Comparison of ENCODE assay signal across 8 mouse cellular contexts in genomic region chr19:8838041-8838730, GRCm38 (mm10). TPM values are rescaled to one million over a fixed set of nuclear protein-coding genes. Genes with fewer than 3 reads are reported as not detected.
DNase-seq lines count a peak whose midpoint lies in the region; ATAC-seq and TF ChIP-seq lines count a peak whose summit lies in the region.

No protein-coding gene starts in this region.

- no peak for TF ChIP-seq POLR2A in bone marrow macrophage, adult 2 months (IDR thresholded peaks at IDR 0.05; ENCODE audit: borderline replicate concordance, low read depth, low read length)

- no peak for TF ChIP-seq EP300 in liver, embryonic 14.5 days (IDR thresholded peaks at IDR 0.05; ENCODE audit: low read depth)

- H3K4me3 ChIP-seq in layer of hippocampus, adult 2 months, result peak overlapping the region; percentile 80
- H3K4me3 ChIP-seq in bone marrow macrophage, adult 2 months (ENCODE audit: insufficient read depth, low read length), result peak overlapping the region; percentile 66
- peak overlapping the region; percentile 61 for H3K4me3 ChIP-seq in forebrain, embryonic 14.5 days (ENCODE audit: low read depth, low read length)
- H3K4me3 ChIP-seq in intestine, postnatal 0 days (ENCODE audit: low read depth, low read length), result peak overlapping the region; percentile 62
- peak overlapping the region; percentile 60 to 62 for H3K4me3 ChIP-seq in liver, embryonic 14.5 days (ENCODE audit: insufficient read depth in 1 of 2, low read depth in 2 of 2, low read length in 2 of 2)

- ATAC-seq in forebrain, embryonic 14.5 days, result no peak
- no peak for ATAC-seq in intestine, postnatal 0 days
- ATAC-seq in liver, embryonic 14.5 days (ENCODE audit: insufficient read depth), result peak; percentile 22; the same call in 1 of the 2 replicates
- ATAC-seq in megakaryocyte-erythroid progenitor cell, adult 5-6 weeks (replicated peaks; ENCODE audit: low FRiP score, low TSS enrichment, poor library complexity, severe bottlenecking), result no peak

- H3K9me3 ChIP-seq in forebrain, embryonic 14.5 days (replicated peaks; ENCODE audit: control insufficient read depth, low read length), result no peaks in the 10 kb centered on the region
- H3K9me3 ChIP-seq in intestine, postnatal 0 days (ENCODE audit: control insufficient read depth), result no peaks in the 10 kb centered on the region
- no peaks in the 10 kb centered on the region for H3K9me3 ChIP-seq in liver, embryonic 14.5 days (ENCODE audit: control insufficient read depth, low read length)

- no peaks in the 10 kb centered on the region for H3K27me3 ChIP-seq in forebrain, embryonic 14.5 days (replicated peaks; ENCODE audit: control insufficient read depth, insufficient read depth, low read length)
- H3K27me3 ChIP-seq in intestine, postnatal 0 days (replicated peaks; ENCODE audit: control insufficient read depth, insufficient read depth, low read length), result no peaks in the 10 kb centered on the region
- H3K27me3 ChIP-seq in liver, embryonic 14.5 days (ENCODE audit: control insufficient read depth, insufficient read depth, low read length), result no peaks in the 10 kb centered on the region

- WGBS in forebrain, embryonic 14.5 days, result 10% methylated on average over 15 of the region's 15 CpGs
- 20% methylated on average over 15 of the region's 15 CpGs for WGBS in intestine, postnatal 0 days
- 23% methylated on average over 15 of the region's 15 CpGs for WGBS in liver, embryonic 14.5 days (ENCODE audit: insufficient replicate concordance)

- peaks cover 37% of the 10 kb centered on the region for H3K4me1 ChIP-seq in bone marrow macrophage, adult 2 months (ENCODE audit: control insufficient read depth, insufficient read depth, low read length)
- peaks cover 15% of the 10 kb centered on the region for H3K4me1 ChIP-seq in forebrain, embryonic 14.5 days (ENCODE audit: control insufficient read depth, insufficient read depth, low read length)
- H3K4me1 ChIP-seq in intestine, postnatal 0 days (replicated peaks; ENCODE audit: control insufficient read depth, insufficient read depth, low read length), result no peaks in the 10 kb centered on the region
- peaks cover 4 to 28% of the 10 kb centered on the region in 2 experiments for H3K4me1 ChIP-seq in liver, embryonic 14.5 days (replicated peaks; ENCODE audit: control insufficient read depth in 2 of 2, insufficient read depth in 2 of 2, low read length in 1 of 2)

- no peak for DNase-seq in layer of hippocampus, adult 2 months (ENCODE audit: low spot score in 2 of 2)
- DNase-seq in layer of hippocampus, adult 11-12 months (ENCODE audit: low spot score), result no peak
- peak; percentile 54 for DNase-seq in forebrain, embryonic 14.5 days (ENCODE audit: low spot score)
- DNase-seq in liver, embryonic 14.5 days (ENCODE audit: low read depth in 3 of 3, low spot score in 3 of 3), result no peak
- peak; percentile 39 for DNase-seq in retina, embryonic 14.5 days (ENCODE audit: low spot score)

- H3K4me2 ChIP-seq in forebrain, embryonic 14.5 days (ENCODE audit: low read length), result peak overlapping the region; percentile 64
- H3K4me2 ChIP-seq in intestine, postnatal 0 days (replicated peaks; ENCODE audit: low read depth), result peak overlapping the region; percentile 89
- peak overlapping the region; percentile 90 for H3K4me2 ChIP-seq in liver, embryonic 14.5 days (ENCODE audit: low read depth)

- H3K9ac ChIP-seq in forebrain, embryonic 14.5 days (ENCODE audit: low read length), result peak overlapping the region; percentile 89
- H3K9ac ChIP-seq in intestine, postnatal 0 days (ENCODE audit: low read depth, low read length), result peak overlapping the region; percentile 83
- peak overlapping the region; percentile 78 for H3K9ac ChIP-seq in liver, embryonic 14.5 days (replicated peaks)

- H3K27ac ChIP-seq in layer of hippocampus, adult 2 months, result peak overlapping the region; percentile 97
- H3K27ac ChIP-seq in bone marrow macrophage, adult 2 months (ENCODE audit: insufficient read depth, low read depth, low read length), result no peak overlapping the region
- H3K27ac ChIP-seq in forebrain, embryonic 14.5 days (ENCODE audit: low read depth, low read length), result peak overlapping the region; percentile 98
- H3K27ac ChIP-seq in intestine, postnatal 0 days (ENCODE audit: low read depth, low read length), result peak overlapping the region; percentile 92
- H3K27ac ChIP-seq in liver, embryonic 14.5 days, result peak overlapping the region; percentile 30

- H3K36me3 ChIP-seq in forebrain, embryonic 14.5 days (ENCODE audit: control insufficient read depth, insufficient read depth, low read length), result peaks cover 41% of the 10 kb centered on the region
- peaks cover 15% of the 10 kb centered on the region for H3K36me3 ChIP-seq in intestine, postnatal 0 days (ENCODE audit: control insufficient read depth, insufficient read depth)
- H3K36me3 ChIP-seq in liver, embryonic 14.5 days (replicated peaks; ENCODE audit: control insufficient read depth, insufficient read depth, low read depth), result peaks cover 18% of the 10 kb centered on the region

- TF ChIP-seq CTCF in layer of hippocampus, adult 2 months (conservative IDR thresholded peaks at IDR 0.05), result no peak
- TF ChIP-seq CTCF in bone marrow macrophage, adult 2 months (IDR thresholded peaks at IDR 0.05; ENCODE audit: low read depth, low read length), result no peak
- TF ChIP-seq CTCF in intestine, postnatal 0 days (IDR thresholded peaks at IDR 0.05; ENCODE audit: low read depth), result no peak
- TF ChIP-seq CTCF in liver, embryonic 14.5 days (IDR thresholded peaks at IDR 0.05; ENCODE audit: low read depth), result no peak

RNA-seq across cellular contexts. Expression of gene Gng3, which starts 0.8 kb away (rescaled TPM):
- 100 to 1,000 TPM; 160 TPM for total RNA-seq in layer of hippocampus, adult 2 months (2021)
- not detected in 2 replicates for polyA plus RNA-seq in bone marrow macrophage, adult 2 months (2012; ENCODE audit: insufficient read depth, insufficient read length, missing spikeins)
- polyA plus RNA-seq in forebrain, embryonic 14.5 days (2014; fragmentation: Nextera tagmentation; extraction: Ambion mirVana), result 346 and 353 TPM in 2 replicates
- 9.4 and 10.9 TPM in 2 replicates for polyA plus RNA-seq in intestine, postnatal 0 days (2015; fragmentation: Nextera tagmentation; extraction: Ambion mirVana)
- polyA plus RNA-seq in liver, embryonic 14.5 days (2012; rRNA removed), result 0.04 and 0.22 TPM in 2 replicates
- 0.14 TPM in 2 replicates for polyA plus RNA-seq in liver, embryonic 14.5 days (2014; fragmentation: Nextera tagmentation; extraction: Ambion mirVana)
- 0.57 TPM in 1 of 2 replicates, not detected in the other for total RNA-seq in megakaryocyte-erythroid progenitor cell, adult 5-6 weeks (2014; fragmentation: Nextera tagmentation)
- 0.30 and 1.3 TPM in 2 replicates for total RNA-seq in megakaryocyte-erythroid progenitor cell, adult 5-6 weeks (2017)

RNA-seq across cellular contexts. Expression of gene Bscl2, which starts 0.9 kb away (rescaled TPM):
- total RNA-seq in layer of hippocampus, adult 2 months (2021), result 100 to 1,000 TPM; 101 TPM
- polyA plus RNA-seq in bone marrow macrophage, adult 2 months (2012; ENCODE audit: insufficient read depth, insufficient read length, missing spikeins), result 77.4 and 81.8 TPM in 2 replicates
- 66.0 and 77.8 TPM in 2 replicates for polyA plus RNA-seq in forebrain, embryonic 14.5 days (2014; fragmentation: Nextera tagmentation; extraction: Ambion mirVana)
- polyA plus RNA-seq in intestine, postnatal 0 days (2015; fragmentation: Nextera tagmentation; extraction: Ambion mirVana), result 43.2 and 47.2 TPM in 2 replicates
- polyA plus RNA-seq in liver, embryonic 14.5 days (2012; rRNA removed), result 19.7 and 26.5 TPM in 2 replicates
- 23.6 and 25.2 TPM in 2 replicates for polyA plus RNA-seq in liver, embryonic 14.5 days (2014; fragmentation: Nextera tagmentation; extraction: Ambion mirVana)
- 70.3 and 71.7 TPM in 2 replicates for total RNA-seq in megakaryocyte-erythroid progenitor cell, adult 5-6 weeks (2014; fragmentation: Nextera tagmentation)
- 29.5 TPM in 2 replicates for total RNA-seq in megakaryocyte-erythroid progenitor cell, adult 5-6 weeks (2017)

RNA-seq across cellular contexts. Expression of gene AC129217.1, which starts 8.6 kb away (rescaled TPM):
- total RNA-seq in layer of hippocampus, adult 2 months (2021), result 1 to 10 TPM in 1 of 2 experiments, not detected in 1; 3.4 TPM
- 45.4 and 59.2 TPM in 2 replicates for polyA plus RNA-seq in bone marrow macrophage, adult 2 months (2012; ENCODE audit: insufficient read depth, insufficient read length, missing spikeins)
- not detected in 2 replicates for polyA plus RNA-seq in forebrain, embryonic 14.5 days (2014; fragmentation: Nextera tagmentation; extraction: Ambion mirVana)
- polyA plus RNA-seq in intestine, postnatal 0 days (2015; fragmentation: Nextera tagmentation; extraction: Ambion mirVana), result not detected in 2 replicates
- 1.3 TPM in 1 of 2 replicates, not detected in the other for polyA plus RNA-seq in liver, embryonic 14.5 days (2012; rRNA removed)
- not detected in 2 replicates for polyA plus RNA-seq in liver, embryonic 14.5 days (2014; fragmentation: Nextera tagmentation; extraction: Ambion mirVana)
- total RNA-seq in megakaryocyte-erythroid progenitor cell, adult 5-6 weeks (2014; fragmentation: Nextera tagmentation), result not detected in 2 replicates
- total RNA-seq in megakaryocyte-erythroid progenitor cell, adult 5-6 weeks (2017), result not detected in 2 replicates

RNA-seq across cellular contexts. Expression of gene Lrrn4cl, which starts 12.4 kb away (rescaled TPM):
- under 1 TPM; 0.32 to 0.44 TPM for total RNA-seq in layer of hippocampus, adult 2 months (2021)
- not detected in 2 replicates for polyA plus RNA-seq in bone marrow macrophage, adult 2 months (2012; ENCODE audit: insufficient read depth, insufficient read length, missing spikeins)
- polyA plus RNA-seq in forebrain, embryonic 14.5 days (2014; fragmentation: Nextera tagmentation; extraction: Ambion mirVana), result 0.15 and 0.29 TPM in 2 replicates
- polyA plus RNA-seq in intestine, postnatal 0 days (2015; fragmentation: Nextera tagmentation; extraction: Ambion mirVana), result 2.2 TPM in 2 replicates
- 0.10 and 0.12 TPM in 2 replicates for polyA plus RNA-seq in liver, embryonic 14.5 days (2012; rRNA removed)
- polyA plus RNA-seq in liver, embryonic 14.5 days (2014; fragmentation: Nextera tagmentation; extraction: Ambion mirVana), result not detected in 2 replicates
- total RNA-seq in megakaryocyte-erythroid progenitor cell, adult 5-6 weeks (2014; fragmentation: Nextera tagmentation), result 0.52 TPM in 1 of 2 replicates, not detected in the other
- total RNA-seq in megakaryocyte-erythroid progenitor cell, adult 5-6 weeks (2017), result 1.5 TPM in 1 of 2 replicates, not detected in the other

RNA-seq across cellular contexts. Expression of gene Hnrnpul2, which starts 18.4 kb away (rescaled TPM):
- 100 to 1,000 TPM; 123 to 127 TPM for total RNA-seq in layer of hippocampus, adult 2 months (2021)
- 94.2 and 102 TPM in 2 replicates for polyA plus RNA-seq in bone marrow macrophage, adult 2 months (2012; ENCODE audit: insufficient read depth, insufficient read length, missing spikeins)
- polyA plus RNA-seq in forebrain, embryonic 14.5 days (2014; fragmentation: Nextera tagmentation; extraction: Ambion mirVana), result 7.2 and 7.4 TPM in 2 replicates
- 5.4 and 6.0 TPM in 2 replicates for polyA plus RNA-seq in intestine, postnatal 0 days (2015; fragmentation: Nextera tagmentation; extraction: Ambion mirVana)
- 20.5 and 39.5 TPM in 2 replicates for polyA plus RNA-seq in liver, embryonic 14.5 days (2012; rRNA removed)
- 2.8 TPM in 2 replicates for polyA plus RNA-seq in liver, embryonic 14.5 days (2014; fragmentation: Nextera tagmentation; extraction: Ambion mirVana)
- 68.2 and 88.0 TPM in 2 replicates for total RNA-seq in megakaryocyte-erythroid progenitor cell, adult 5-6 weeks (2014; fragmentation: Nextera tagmentation)
- 85.2 and 100.0 TPM in 2 replicates for total RNA-seq in megakaryocyte-erythroid progenitor cell, adult 5-6 weeks (2017)

Comparison
In these comparisons a context has a peak if more than half of its experiments do, and no peak if none do; other contexts are left out.
1. DNase-seq: peak in forebrain, embryonic 14.5 days (single experiment) and retina, embryonic 14.5 days (single experiment); none in layer of hippocampus, adult 2 months (0 of 2), layer of hippocampus, adult 11-12 months (single experiment) and liver, embryonic 14.5 days (0 of 3).
2. RNA of gene Gng3, which starts 0.8 kb away (polyA plus RNA-seq): 346 to 353 TPM in forebrain, embryonic 14.5 days; 9.4 to 10.9 TPM in intestine, postnatal 0 days, 0.04 to 0.22 TPM in liver, embryonic 14.5 days and not detected in bone marrow macrophage, adult 2 months; every median in the first group is over 10 times any median in the second.
3. RNA of gene AC129217.1, which starts 8.6 kb away (polyA plus RNA-seq): 45.4 to 59.2 TPM in bone marrow macrophage, adult 2 months; 1.3 TPM in liver, embryonic 14.5 days, not detected in forebrain, embryonic 14.5 days and not detected in intestine, postnatal 0 days; every median in the first group is over 10 times any median in the second.
4. Peak in every context shown above with its lines, with median percentiles within 50 percentile points of each other: H3K4me3 ChIP-seq, H3K4me2 ChIP-seq and H3K9ac ChIP-seq.